Mouse (Mus musculus) ovary, postnatal 10 days (tissue): Measurements from ENCODE around the gene Cyp26b1.

Experiments used
- DNase-seq: peaks from one replicate; pipeline ENCODE4 v3.0.0; 2022; ENCODE audit warnings: low spot score

Cyp26b1 gene

GRCm38 (mm10) chr6:84587471-84588101 is 6.1 kb downstream of the Cyp26b1 start:
- no peak for DNase-seq

GRCm38 (mm10) chr6:84586551-84587200 is 7.0 kb downstream of the Cyp26b1 start:
- no peak for DNase-seq

GRCm38 (mm10) chr6:84585686-84586300 is 7.9 kb downstream of the Cyp26b1 start:
- DNase-seq, result no peak

- DNase-seq, result no peak
Measured at GRCm38 (mm10) chr6:84584783-84585685, 8.7 kb downstream of the Cyp26b1 start.

GRCm38 (mm10) chr6:84583841-84584782 is 9.6 kb downstream of the Cyp26b1 start:
- no peak for DNase-seq

- DNase-seq, result no peak
Measured at GRCm38 (mm10) chr6:84583371-84583770, 10.3 kb downstream of the Cyp26b1 start.

- no peak for DNase-seq
Measured at GRCm38 (mm10) chr6:84582826-84583225, 10.9 kb downstream of the Cyp26b1 start.

- DNase-seq, result no peak
Measured at GRCm38 (mm10) chr6:84581833-84582445, 11.8 kb downstream of the Cyp26b1 start.

- no peak for DNase-seq
Measured at GRCm38 (mm10) chr6:84580979-84581832, 12.5 kb downstream of the Cyp26b1 start.

- no peak for DNase-seq
Measured at GRCm38 (mm10) chr6:84579508-84579907, 14.2 kb downstream of the Cyp26b1 start.

GRCm38 (mm10) chr6:84578928-84579327 is 14.8 kb downstream of the Cyp26b1 start:
- no peak for DNase-seq

- DNase-seq, result no peak
Measured at GRCm38 (mm10) chr6:84577898-84578297, 15.8 kb downstream of the Cyp26b1 start.

- DNase-seq, result no peak
Measured at GRCm38 (mm10) chr6:84573905-84574660, 19.6 kb downstream of the Cyp26b1 start.

GRCm38 (mm10) chr6:84570039-84570438 is 23.7 kb downstream of the Cyp26b1 start:
- no peak for DNase-seq

- no peak for DNase-seq
Measured at GRCm38 (mm10) chr6:84569590-84569989, 24.1 kb downstream of the Cyp26b1 start.

GRCm38 (mm10) chr6:84568880-84569279 is 24.8 kb downstream of the Cyp26b1 start:
- DNase-seq, result no peak

GRCm38 (mm10) chr6:84567696-84568095 is 26.0 kb downstream of the Cyp26b1 start:
- no peak for DNase-seq

- DNase-seq, result no peak
Measured at GRCm38 (mm10) chr6:84566825-84567224, 26.9 kb downstream of the Cyp26b1 start.

GRCm38 (mm10) chr6:84565245-84565644 is 28.5 kb downstream of the Cyp26b1 start:
- DNase-seq, result no peak
